Mouse (Mus musculus): ENCODE measurements at regions not wholly inside any gene's neighbourhood (a gene's known extent, or its start where the extent isn't known, plus 50 kb on each side); places are given as distances from the start of the nearest gene placed in this dataset.
A peak's percentile ranks its signal among the peaks of the same experiment; 100 is the strongest.
"Not testable (repeated sequence)": the region's sequence is repeated elsewhere in the genome, so short reads cannot be mapped to it uniquely, and the experiment has no call there.

DNA sequence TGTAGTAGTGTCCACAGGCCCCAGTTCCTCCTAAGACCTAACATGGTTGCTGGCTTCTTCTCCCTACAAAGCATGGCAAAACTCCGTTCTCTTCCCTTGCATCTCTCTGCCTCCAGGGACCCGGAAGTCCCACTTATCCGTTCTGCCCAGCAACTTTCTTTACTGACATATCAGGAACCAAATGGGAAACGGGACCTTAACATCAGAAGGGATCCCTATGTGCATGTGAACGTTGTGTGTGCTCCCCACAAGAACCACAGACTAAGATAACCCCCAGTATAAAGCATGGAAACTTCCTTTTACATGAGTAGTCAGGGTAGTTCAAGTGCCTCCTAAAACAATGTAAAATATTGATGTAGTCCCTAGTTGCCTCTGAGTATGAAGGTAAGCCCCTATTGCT, 61.6 kb downstream of the Zxdb start:
- no peaks in the 10 kb centered on the region for H3K27me3 ChIP-seq
- no peak for ATAC-seq (ENCODE audit: insufficient number of reproducible peaks, insufficient read depth, low FRiP score, low TSS enrichment, low read depth)
- 79% methylated on average over 5 of the region's 5 CpGs for WGBS

DNA sequence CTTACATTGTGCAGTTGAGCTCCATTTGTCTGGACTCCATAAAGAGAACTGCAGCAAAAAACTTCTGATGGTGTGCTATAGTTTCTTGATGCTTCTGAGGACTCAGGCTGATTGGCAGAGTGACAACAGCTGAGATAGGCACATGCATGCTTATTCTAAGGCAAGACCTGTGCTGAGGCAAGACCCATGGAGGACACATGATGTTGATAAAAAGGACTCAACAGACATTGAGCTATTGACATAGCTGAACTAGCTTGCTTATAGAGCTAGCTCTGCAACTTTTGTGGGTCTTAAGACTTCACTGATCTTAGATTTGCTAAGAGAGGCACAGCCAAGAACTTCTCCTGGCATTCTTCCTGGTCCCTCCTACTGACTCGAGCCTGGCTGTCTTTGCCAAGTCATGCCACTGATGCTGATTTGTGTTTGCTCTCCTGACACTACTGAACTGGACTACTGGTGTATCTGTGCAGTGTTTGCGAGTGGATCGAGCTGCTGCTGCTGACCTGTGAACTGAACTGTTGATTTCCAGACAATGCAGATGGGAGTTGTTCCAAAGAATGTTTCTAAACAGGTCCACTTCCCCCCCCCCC, 64.1 kb downstream of the Zxdb start:
- Histone ChIP-seq H3K27ac (no peak overlapping the region), H3K4me3 (replicated peaks) (no peak overlapping the region), H3K4me1 (replicated peaks) (no peaks in the 10 kb centered on the region), H3K27me3 (no peaks in the 10 kb centered on the region), H3K9me3 (no peaks in the 10 kb centered on the region), H3K9ac (replicated peaks) (no peak overlapping the region), H3K36me3 (no peaks in the 10 kb centered on the region), H3K4me2 (no peak overlapping the region)
- WGBS, result 85% methylated on average over 3 of the region's 3 CpGs
- no peak for ATAC-seq (ENCODE audit: insufficient number of reproducible peaks, insufficient read depth, low FRiP score, low TSS enrichment, low read depth)

More for the DNA sequence above, 61.6 kb downstream of the Zxdb start:
- Histone ChIP-seq H3K4me3 (replicated peaks) (no peak overlapping the region), H3K9me3 (no peaks in the 10 kb centered on the region), H3K4me2 (no peak overlapping the region), H3K27ac (no peak overlapping the region), H3K36me3 (no peaks in the 10 kb centered on the region), H3K9ac (replicated peaks) (no peak overlapping the region), H3K4me1 (replicated peaks) (no peaks in the 10 kb centered on the region)

DNA sequence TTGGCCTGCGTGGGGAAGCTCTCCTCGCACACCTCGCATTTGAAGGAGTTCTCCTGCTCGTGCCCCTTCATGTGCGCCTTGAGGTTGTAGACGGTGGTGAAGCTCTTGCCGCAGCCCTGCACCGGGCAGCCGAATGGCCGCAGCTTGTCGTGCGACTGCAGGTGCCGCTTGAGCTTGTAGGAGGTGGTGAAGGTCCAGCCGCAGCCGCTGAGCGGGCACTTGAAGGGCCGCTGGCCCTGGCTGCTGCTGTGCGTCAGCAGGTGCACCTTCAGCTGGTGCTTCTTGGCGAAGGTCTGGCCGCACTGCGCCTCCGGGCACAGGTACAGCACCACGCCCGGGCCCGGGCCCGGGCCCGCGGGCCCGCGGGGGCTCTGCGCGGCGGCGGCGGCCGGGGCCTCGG, 72.5 kb downstream of the Zxdb start:
- not testable (repeated sequence) for H3K4me2 ChIP-seq; H3K27ac ChIP-seq; H3K4me1 ChIP-seq (replicated peaks); ATAC-seq (ENCODE audit: insufficient number of reproducible peaks, insufficient read depth, low FRiP score, low TSS enrichment, low read depth); H3K27me3 ChIP-seq; H3K9ac ChIP-seq (replicated peaks); H3K36me3 ChIP-seq; H3K4me3 ChIP-seq (replicated peaks); H3K9me3 ChIP-seq
- no CpG with 5 or more reads among the region's 37 CpGs for WGBS

DNA sequence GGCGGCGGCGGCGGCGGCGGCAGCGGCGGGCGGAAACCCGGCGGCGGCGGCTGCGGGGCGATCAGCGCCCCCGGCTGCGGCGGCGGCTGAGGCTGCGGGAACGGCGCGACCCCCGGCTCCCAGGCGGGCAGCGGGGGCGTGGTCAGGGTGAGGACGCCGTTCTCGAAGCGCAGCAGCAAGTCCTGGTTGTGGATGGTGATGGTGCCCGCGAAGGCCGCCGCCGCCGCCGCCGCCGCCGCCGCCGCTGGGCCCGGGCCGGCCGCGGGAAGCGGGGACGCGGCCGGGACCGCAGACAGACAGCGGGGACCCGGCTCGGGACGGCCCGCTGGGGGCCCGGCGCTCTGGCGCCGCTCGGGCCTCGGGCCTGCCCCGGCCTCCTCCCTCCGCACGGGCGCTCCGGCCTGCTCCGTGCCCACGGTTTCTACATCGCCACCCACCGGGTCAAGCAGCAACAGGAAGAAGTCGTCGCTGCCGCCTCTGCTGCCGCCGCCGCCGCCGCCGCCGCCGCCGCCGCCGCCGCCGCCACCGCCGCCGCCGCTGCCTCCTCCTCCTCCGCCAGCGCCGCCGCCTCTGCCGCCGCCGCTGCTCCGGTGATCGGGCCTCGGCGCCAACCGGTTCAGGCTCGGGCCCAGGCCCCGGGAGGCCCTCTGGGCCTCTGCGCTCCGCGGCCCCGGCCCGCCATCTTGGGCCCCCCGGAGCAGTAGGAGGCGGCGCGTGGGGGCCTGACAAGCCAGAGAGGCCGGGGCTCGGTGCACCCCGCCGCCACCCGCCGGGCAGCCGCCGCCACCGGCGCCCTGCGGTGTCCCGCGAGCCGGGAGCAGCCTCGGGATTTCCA, 73.2 kb downstream of the Zxdb start:
- H3K27ac ChIP-seq; H3K9me3 ChIP-seq; H3K27me3 ChIP-seq; H3K4me3 ChIP-seq (replicated peaks); H3K36me3 ChIP-seq; H3K4me1 ChIP-seq (replicated peaks); H3K9ac ChIP-seq (replicated peaks); H3K4me2 ChIP-seq: not testable (repeated sequence)
- ATAC-seq (ENCODE audit: insufficient number of reproducible peaks, insufficient read depth, low FRiP score, low TSS enrichment, low read depth), result peak; percentile 57
- whole genome bisulfite sequencing, result no CpG with 5 or more reads among the region's 131 CpGs

DNA sequence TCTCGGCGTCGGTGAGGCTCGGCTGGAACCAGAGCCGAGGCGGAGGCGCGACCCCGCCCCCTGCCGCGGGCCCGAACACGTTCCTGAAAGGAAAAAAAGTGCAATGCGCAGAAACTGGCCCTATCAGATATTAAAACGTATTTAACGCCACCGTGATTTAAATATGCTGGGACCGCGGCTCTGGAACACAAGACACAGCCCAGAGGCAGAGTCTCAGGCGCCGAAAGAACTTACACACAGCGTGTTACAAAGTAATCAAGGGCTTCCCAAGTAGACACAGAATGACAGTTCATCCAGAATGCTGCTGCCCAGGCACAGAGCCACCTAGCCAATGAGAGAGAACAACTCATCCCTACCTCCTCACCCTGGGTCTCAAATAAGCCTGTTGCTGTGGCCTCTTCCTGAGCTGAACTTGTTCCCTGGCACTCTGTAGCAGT, 73.8 kb downstream of the Zxdb start:
- H3K4me3 ChIP-seq (replicated peaks); H3K9ac ChIP-seq (replicated peaks); H3K4me1 ChIP-seq (replicated peaks); H3K4me2 ChIP-seq; H3K27me3 ChIP-seq; H3K9me3 ChIP-seq; H3K36me3 ChIP-seq; H3K27ac ChIP-seq: not testable (repeated sequence)
- WGBS, result no CpG with 5 or more reads among the region's 22 CpGs
- peak; percentile 69 for ATAC-seq (ENCODE audit: insufficient number of reproducible peaks, insufficient read depth, low FRiP score, low TSS enrichment, low read depth)

DNA sequence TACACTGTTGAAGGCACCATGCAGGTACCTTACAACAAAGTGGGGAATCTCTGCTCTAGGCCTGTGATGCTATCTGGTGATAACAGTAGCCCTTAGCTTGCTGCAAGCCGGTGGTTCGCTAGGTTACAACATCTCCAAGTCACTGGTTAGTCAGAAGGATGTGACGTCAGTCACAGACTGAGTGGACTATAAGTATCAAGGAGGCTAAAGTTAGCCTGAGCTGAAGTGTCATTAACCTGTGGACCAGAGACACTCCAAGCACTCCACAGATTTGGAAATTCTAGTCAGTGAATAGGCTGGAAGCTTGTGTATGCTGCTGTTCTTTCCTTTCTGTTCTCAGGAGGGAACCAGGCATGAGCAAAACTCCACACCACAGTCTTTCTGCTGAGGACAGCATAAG, 88.4 kb downstream of the Zxdb start:
- not testable (repeated sequence) for H3K27ac ChIP-seq; ATAC-seq (ENCODE audit: insufficient number of reproducible peaks, insufficient read depth, low FRiP score, low TSS enrichment, low read depth); H3K9ac ChIP-seq (replicated peaks); H3K4me1 ChIP-seq (replicated peaks); H3K27me3 ChIP-seq; H3K9me3 ChIP-seq; H3K4me3 ChIP-seq (replicated peaks); H3K36me3 ChIP-seq; H3K4me2 ChIP-seq
- WGBS, result no CpG with 5 or more reads among the region's 3 CpGs

DNA sequence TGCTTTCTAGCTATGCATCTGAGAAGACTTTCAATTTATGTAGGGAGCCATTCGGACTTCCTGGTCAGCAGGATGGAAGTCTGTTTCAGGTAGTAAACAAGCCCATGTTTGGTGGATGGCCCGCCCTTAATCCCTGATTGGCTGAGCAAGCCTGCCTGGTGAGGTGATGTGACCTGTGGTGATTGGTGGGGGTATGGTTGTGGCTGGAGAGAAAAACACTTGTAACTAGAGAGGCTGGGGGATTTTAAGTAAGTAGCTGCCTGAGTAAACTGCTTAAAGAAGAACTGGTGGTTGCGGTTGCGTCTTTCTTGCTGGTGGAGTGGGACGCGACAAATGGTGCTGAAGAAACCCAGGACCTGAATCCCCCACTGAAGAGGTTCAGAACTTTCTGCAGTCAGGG, 103.2 kb downstream of the Zxdb start:
- not testable (repeated sequence) for H3K4me1 ChIP-seq (replicated peaks); H3K36me3 ChIP-seq; H3K27ac ChIP-seq; H3K9ac ChIP-seq (replicated peaks); H3K4me3 ChIP-seq (replicated peaks); H3K4me2 ChIP-seq; H3K9me3 ChIP-seq; ATAC-seq (ENCODE audit: insufficient number of reproducible peaks, insufficient read depth, low FRiP score, low TSS enrichment, low read depth); H3K27me3 ChIP-seq
- WGBS, result 92% methylated on average over 6 of the region's 6 CpGs

DNA sequence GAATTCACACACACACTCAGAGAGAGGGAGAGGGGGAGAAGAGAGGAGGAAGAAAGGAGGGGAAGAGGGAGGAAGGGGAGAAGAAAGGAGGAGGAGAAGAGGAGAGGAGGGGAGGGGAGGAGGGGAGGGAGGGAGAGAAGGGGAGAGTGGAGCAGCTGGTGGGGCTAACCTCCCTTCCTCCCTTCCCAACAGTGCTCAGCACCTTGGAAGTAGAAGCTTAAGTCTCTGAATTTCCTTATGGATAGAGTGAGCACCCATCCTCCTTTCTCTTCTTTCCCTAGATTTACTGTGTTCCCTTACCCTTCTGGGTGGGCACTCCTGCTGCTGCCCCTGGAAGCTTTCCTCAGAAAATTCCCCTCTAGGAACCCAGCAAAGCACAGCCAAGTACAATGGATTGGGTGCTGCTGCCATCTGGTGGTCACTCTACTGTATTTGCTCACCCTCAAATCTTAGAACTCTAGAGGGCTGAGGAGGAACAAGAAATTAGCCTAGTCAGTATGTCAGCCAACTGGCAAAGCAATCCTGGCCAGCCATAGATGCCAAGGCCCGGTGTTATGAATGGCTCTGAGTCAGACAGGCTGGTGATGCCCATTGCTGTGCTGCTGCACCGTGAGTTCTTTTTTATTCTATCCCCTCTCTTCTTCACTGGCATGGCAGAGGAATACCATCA, 119.9 kb downstream of the Zxdb start:
- not testable (repeated sequence) for H3K9ac ChIP-seq (replicated peaks); H3K4me1 ChIP-seq (replicated peaks); H3K4me3 ChIP-seq (replicated peaks); H3K27ac ChIP-seq; H3K36me3 ChIP-seq; H3K4me2 ChIP-seq; H3K9me3 ChIP-seq; H3K27me3 ChIP-seq
- 0 out of 2 replicates have a peak, but pooled peaks have one; percentile 37 for ATAC-seq (ENCODE audit: insufficient number of reproducible peaks, insufficient read depth, low FRiP score, low TSS enrichment, low read depth)
- 42% methylated on average over 2 of the region's 2 CpGs for WGBS

DNA sequence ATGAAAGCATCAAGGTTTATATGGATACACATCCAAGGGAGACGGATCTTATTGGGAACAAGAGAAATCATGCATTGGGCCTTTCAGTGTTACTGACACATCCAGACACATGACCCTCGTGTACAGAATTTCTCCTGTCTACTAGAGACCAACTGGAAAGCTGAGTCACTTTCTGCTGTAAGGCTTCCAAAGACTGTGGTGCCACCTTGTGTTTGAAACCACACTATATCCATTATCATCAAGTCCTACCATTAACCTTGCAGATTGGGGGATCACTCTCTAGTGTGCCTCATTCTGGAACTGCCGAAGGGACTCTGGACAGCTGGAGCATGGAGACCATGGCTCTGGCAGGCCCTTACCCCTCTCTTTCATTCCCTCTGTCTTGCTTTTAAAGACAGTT, 125.2 kb downstream of the Zxdb start:
- not testable (repeated sequence) for H3K27me3 ChIP-seq; H3K9ac ChIP-seq (replicated peaks); H3K36me3 ChIP-seq; H3K4me1 ChIP-seq (replicated peaks); H3K27ac ChIP-seq; ATAC-seq (ENCODE audit: insufficient number of reproducible peaks, insufficient read depth, low FRiP score, low TSS enrichment, low read depth); H3K4me3 ChIP-seq (replicated peaks); H3K9me3 ChIP-seq; H3K4me2 ChIP-seq
- 100% methylated on average over 1 of the region's 3 CpGs for WGBS

DNA sequence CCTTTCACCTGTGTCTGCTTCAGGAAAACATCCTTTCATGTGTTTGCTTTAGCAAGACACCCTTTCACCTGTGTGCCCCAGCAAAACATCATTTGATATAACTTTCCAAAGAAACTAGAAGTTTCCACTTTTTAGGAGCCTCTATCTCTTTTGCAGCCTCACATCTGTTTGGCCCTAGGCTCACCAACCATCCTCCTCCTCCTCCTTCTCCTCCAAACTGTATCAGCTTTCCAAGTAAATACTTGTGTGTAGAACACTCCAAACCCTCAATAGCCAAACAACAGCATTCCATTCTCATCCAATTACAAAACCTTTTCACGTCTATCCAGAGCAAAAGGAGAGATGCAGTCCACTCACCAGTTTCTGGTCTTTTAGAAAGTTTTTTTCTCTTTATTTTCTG, 133.1 kb downstream of the Zxdb start:
- H3K9ac ChIP-seq (replicated peaks), result no peak overlapping the region
- H3K27ac ChIP-seq, result no peak overlapping the region
- WGBS, result 82% methylated on average over 1 of the region's 1 CpGs
- H3K4me2 ChIP-seq, result no peak overlapping the region
- no peaks in the 10 kb centered on the region for H3K4me1 ChIP-seq (replicated peaks)
- no peaks in the 10 kb centered on the region for H3K36me3 ChIP-seq
- no peaks in the 10 kb centered on the region for H3K27me3 ChIP-seq
- no peak overlapping the region for H3K4me3 ChIP-seq (replicated peaks)
- H3K9me3 ChIP-seq, result no peaks in the 10 kb centered on the region
- no peak for ATAC-seq (ENCODE audit: insufficient number of reproducible peaks, insufficient read depth, low FRiP score, low TSS enrichment, low read depth)

DNA sequence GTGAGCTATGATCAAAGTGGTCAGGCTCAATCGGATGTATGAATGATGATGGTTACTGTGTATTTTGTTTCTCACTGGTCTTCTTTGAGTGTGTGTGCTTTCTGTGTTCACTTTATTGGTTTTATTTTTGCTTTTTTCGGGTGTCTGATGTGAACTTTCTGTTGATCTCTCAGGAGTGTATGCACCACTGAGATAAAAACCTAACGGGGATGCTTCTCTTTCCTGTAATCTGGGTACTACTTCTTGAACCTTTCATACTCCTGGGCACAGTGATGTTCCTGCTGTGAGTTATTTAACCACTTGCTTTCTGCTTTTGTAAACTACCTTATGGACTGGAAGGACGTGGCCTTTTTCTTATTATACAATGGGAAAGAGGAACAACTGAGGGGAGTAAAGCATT, 133.6 kb downstream of the Zxdb start:
- Histone ChIP-seq H3K36me3 (no peaks in the 10 kb centered on the region), H3K4me2 (no peak overlapping the region), H3K4me3 (replicated peaks) (no peak overlapping the region), H3K9me3 (no peaks in the 10 kb centered on the region), H3K4me1 (replicated peaks) (no peaks in the 10 kb centered on the region), H3K9ac (replicated peaks) (no peak overlapping the region), H3K27me3 (no peaks in the 10 kb centered on the region), H3K27ac (no peak overlapping the region)
- no peak for ATAC-seq (ENCODE audit: insufficient number of reproducible peaks, insufficient read depth, low FRiP score, low TSS enrichment, low read depth)
- WGBS, result 78% methylated on average over 4 of the region's 4 CpGs
